Mouse (Mus musculus): ENCODE data around the gene Ggnbp2. TPM values are rescaled to one million over a fixed set of nuclear protein-coding genes. Genes with fewer than 3 reads are reported as not detected.
A peak's percentile ranks its signal among the peaks of the same experiment; 100 is the strongest.

The Ggnbp2 gene
- polyA plus RNA-seq, 1 experiment = 30.3 TPM

DNA sequence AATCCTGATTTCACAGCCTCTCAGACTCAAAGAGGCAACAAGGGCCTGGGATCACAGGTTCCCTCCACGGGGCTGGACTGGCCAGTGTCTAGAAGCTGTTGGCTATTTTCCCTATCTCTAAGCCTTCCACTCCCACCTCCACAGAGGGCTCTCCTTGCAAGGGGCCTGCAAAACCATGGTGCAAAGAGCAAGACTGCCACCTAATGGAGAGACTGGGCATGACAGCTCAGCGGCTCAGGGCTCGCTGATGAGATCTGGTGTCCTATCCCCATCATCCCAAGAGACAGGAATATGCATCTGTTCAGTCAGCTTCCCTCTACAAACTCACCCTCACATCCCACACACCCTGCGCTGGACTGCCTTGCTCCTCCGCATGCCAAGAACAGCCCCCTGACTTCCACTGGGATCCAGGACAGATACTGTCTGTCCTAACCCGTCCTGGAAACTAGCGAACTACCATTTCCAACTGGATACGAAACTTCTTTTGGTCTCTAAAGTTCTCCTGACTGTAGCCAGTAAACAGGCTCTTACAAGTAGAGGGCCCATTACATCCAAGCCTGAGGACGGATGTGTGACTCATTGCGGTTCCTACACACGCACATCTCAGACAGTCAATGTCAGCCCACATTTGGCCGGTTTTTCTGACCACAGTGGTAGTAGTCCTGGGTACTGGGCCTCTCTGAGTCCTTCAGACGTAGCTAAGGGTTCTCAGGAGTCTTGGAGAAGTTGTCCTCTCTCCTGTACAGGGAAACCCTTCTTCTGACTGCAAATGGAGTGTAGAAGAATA, 56.7 kb downstream of the Ggnbp2 start:
- Histone ChIP-seq H3K36me3 (replicated peaks; ENCODE audit: low read length) (peaks cover 52% of the 10 kb centered on the region), H3K27me3 (replicated peaks) (peaks cover 2% of the 10 kb centered on the region), H3K4me3 (replicated peaks) (peak overlapping the region; percentile 48), H3K4me1 (peaks cover 47% of the 10 kb centered on the region), H3K9me3 (no peaks in the 10 kb centered on the region)
- TF ChIP-seq FLI1 (IDR thresholded peaks at IDR 0.05; ENCODE audit: low read length) = no peak
- no peak for TF ChIP-seq GATA1 (IDR thresholded peaks at IDR 0.05; ENCODE audit: borderline replicate concordance, low read length)

DNA sequence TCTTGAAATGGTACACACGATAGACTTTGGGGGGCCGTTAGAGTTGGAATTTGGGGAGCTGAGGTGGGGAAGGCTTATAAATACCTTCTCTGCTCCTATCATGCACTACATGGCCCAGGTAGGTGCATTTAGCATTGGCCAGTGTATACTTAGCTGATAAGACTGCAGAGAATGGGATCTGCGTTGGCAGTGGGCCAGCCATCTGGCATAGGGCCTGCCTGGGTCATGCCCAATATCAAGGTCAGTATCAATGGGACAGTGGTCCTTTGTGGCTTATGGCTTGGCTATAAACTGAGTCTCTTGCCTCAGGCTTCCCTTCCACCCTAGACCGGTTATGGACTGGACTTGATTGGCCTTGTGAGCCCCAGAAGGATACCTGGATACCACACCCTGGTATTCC, 66.2 kb downstream of the Ggnbp2 start:
- Histone ChIP-seq H3K27me3 (replicated peaks) (peaks cover 66% of the 10 kb centered on the region), H3K4me3 (replicated peaks) (no peak overlapping the region), H3K36me3 (replicated peaks; ENCODE audit: low read length) (no peaks in the 10 kb centered on the region), H3K4me1 (peaks cover 3% of the 10 kb centered on the region; the same call in 1 of the 2 replicates), H3K9me3 (0 out of 2 replicates have a peak, but pooled peaks cover 4% of the 10 kb centered on the region)
- TF ChIP-seq FLI1 (IDR thresholded peaks at IDR 0.05; ENCODE audit: low read length) (no peak), GATA1 (IDR thresholded peaks at IDR 0.05; ENCODE audit: borderline replicate concordance, low read length) (no peak)

DNA sequence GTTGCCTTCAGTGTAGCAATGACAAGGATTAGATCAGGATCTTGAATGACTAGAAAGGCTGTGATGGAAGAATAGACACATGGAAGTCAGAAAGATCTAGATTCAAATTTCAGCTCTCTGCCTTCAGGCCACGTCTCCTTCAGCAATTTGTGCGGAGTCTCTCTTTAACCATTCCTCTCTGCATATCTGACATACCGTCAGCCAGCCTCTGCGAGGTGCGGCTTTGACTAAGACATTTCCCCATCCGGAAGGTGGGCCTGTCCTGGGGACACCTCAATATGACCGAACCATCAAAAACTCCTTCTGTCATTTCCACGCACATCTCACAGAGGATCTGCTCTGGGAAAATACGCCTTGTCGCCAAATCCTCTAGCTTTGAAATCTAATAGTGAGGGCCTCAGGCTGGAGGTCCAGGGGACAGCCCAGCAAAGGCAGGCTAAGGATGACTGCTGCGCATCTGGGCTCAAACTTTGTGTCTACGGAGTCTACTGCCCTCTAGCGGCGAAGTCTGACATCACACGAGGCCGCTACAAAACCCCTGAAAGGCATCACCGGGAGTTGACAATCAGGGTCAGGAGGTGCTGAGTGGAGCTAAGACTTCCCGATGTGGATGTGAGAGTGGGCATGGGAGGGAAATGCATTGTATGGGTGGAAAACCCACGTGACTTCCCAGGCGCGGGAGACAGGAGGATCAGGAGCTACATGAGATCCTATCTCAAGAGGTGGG, 72.8 kb downstream of the Ggnbp2 start:
- no peaks in the 10 kb centered on the region for H3K36me3 ChIP-seq (replicated peaks; ENCODE audit: low read length)
- peaks cover 13% of the 10 kb centered on the region for H3K9me3 ChIP-seq
- TF ChIP-seq GATA1 (IDR thresholded peaks at IDR 0.05; ENCODE audit: borderline replicate concordance, low read length) (no peak), FLI1 (IDR thresholded peaks at IDR 0.05; ENCODE audit: low read length) (no peak)
- H3K4me3 ChIP-seq (replicated peaks) = no peak overlapping the region
- peaks cover 14% of the 10 kb centered on the region for H3K4me1 ChIP-seq
- H3K27me3 ChIP-seq (replicated peaks) = peaks cover 49% of the 10 kb centered on the region

DNA sequence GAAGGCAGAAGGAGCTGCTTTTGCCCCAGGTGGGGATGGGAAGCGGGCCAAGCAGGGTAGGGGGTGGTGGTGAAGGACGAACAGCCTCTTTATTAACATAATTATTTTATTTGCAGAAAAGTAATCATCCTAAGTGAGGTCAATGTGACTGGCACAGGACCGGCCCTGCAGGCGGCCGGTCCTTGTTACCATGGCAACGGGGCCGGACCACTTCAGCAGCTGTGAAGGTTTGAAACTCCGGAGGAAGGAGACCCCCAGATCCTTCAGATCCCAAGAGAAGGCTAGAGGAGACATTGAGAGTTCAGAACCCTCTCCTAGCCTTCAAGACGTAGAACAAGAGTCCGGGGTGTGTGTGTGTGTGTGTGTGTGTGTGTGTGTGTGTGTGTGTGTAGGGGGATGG, 73.6 kb downstream of the Ggnbp2 start:
- H3K4me3 ChIP-seq (replicated peaks) = no peak overlapping the region
- TF ChIP-seq FLI1 (IDR thresholded peaks at IDR 0.05; ENCODE audit: low read length) = no peak
- no peak for TF ChIP-seq GATA1 (IDR thresholded peaks at IDR 0.05; ENCODE audit: borderline replicate concordance, low read length)
- peaks cover 14% of the 10 kb centered on the region for H3K4me1 ChIP-seq
- H3K9me3 ChIP-seq = peaks cover 13% of the 10 kb centered on the region
- H3K36me3 ChIP-seq (replicated peaks; ENCODE audit: low read length) = no peaks in the 10 kb centered on the region
- H3K27me3 ChIP-seq (replicated peaks) = peaks cover 51% of the 10 kb centered on the region

DNA sequence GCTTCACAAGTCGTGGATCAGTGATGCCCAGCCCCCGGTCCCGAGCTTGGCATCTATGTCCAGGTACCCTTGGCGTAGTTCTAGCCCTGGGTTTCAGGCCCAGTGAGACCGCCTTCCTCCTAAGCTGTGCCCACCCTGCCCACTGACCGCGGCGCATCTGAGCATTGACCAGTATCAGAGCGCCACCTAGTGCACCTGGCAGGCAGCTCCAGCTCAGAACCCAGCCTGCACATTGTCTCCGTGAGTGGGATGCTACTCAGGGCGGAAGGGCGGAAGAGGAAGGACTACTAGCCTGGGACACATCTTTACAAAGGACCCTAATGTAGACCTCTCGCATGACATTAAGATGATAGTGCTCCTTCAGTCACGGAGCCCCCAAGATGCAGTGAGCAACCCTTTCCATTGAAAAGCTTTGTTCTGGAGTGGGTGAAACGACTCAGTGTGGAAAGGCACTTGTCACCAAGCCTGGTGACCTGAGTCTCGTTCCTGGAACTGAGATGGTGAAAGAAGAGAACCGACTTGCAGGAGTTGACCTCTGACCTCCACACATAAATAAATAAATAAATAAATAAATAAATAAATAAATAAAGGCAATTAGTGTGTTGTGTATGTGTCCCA, 76.0 kb downstream of the Ggnbp2 start:
- Histone ChIP-seq H3K4me3 (replicated peaks) (peak overlapping the region; percentile 83), H3K9me3 (peaks cover 11% of the 10 kb centered on the region), H3K4me1 (peaks cover 18% of the 10 kb centered on the region), H3K27me3 (replicated peaks) (peaks cover 62% of the 10 kb centered on the region), H3K36me3 (replicated peaks; ENCODE audit: low read length) (no peaks in the 10 kb centered on the region)
- no peak for TF ChIP-seq GATA1 (IDR thresholded peaks at IDR 0.05; ENCODE audit: borderline replicate concordance, low read length)
- no peak for TF ChIP-seq FLI1 (IDR thresholded peaks at IDR 0.05; ENCODE audit: low read length)

DNA sequence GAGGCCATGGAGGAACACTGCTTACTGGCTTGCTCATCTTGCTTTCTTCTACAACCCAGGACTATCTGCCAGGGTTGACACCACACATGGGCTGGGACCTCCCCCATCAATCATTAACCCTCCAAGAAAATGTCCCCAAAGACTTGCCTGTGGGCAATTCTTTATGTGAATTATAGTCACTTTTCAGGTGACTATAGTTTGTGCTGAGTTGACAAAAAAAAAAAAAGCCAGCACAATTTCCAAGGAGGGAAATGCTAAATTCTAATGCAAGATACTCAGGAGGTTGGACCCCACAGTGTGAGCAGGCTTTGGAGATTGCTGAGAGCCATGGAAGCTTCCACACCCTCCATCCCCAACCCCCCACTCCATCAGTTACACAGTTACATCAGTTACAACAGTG, 77.1 kb downstream of the Ggnbp2 start:
- peaks cover 4% of the 10 kb centered on the region; the same call in 1 of the 2 replicates for H3K9me3 ChIP-seq
- H3K27me3 ChIP-seq (replicated peaks) = peaks cover 69% of the 10 kb centered on the region
- H3K4me3 ChIP-seq (replicated peaks) = no peak overlapping the region
- H3K4me1 ChIP-seq = peaks cover 18% of the 10 kb centered on the region
- no peak for TF ChIP-seq FLI1 (IDR thresholded peaks at IDR 0.05; ENCODE audit: low read length)
- no peak for TF ChIP-seq GATA1 (IDR thresholded peaks at IDR 0.05; ENCODE audit: borderline replicate concordance, low read length)
- no peaks in the 10 kb centered on the region for H3K36me3 ChIP-seq (replicated peaks; ENCODE audit: low read length)

DNA sequence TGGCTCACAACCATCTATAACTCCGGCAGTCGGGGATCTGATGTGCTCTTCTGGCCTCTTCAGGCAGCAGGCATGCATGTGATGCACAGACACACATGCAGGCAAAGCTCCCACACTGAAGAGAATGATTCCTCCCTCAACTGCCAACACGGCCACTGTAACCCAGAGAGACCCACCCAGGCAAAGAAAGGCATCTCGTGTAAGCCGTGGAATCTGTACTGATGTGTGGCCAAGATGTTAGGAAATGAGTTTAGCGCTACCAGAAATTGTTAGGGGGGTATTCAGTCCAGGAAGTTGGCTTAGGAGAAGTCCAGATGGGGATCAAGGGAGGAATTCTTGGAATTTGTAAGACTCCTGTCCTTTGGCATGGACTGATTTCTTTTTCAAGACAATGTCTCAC, 80.2 kb downstream of the Ggnbp2 start:
- peaks cover 12% of the 10 kb centered on the region for H3K4me1 ChIP-seq
- peaks cover 4% of the 10 kb centered on the region; the same call in 1 of the 2 replicates for H3K9me3 ChIP-seq
- no peak for TF ChIP-seq FLI1 (IDR thresholded peaks at IDR 0.05; ENCODE audit: low read length)
- no peak for TF ChIP-seq GATA1 (IDR thresholded peaks at IDR 0.05; ENCODE audit: borderline replicate concordance, low read length)
- H3K4me3 ChIP-seq (replicated peaks) = no peak overlapping the region
- peaks cover 64% of the 10 kb centered on the region for H3K27me3 ChIP-seq (replicated peaks)
- no peaks in the 10 kb centered on the region for H3K36me3 ChIP-seq (replicated peaks; ENCODE audit: low read length)

Other genes starting within 250 kb of the Ggnbp2 start
- gene Mrm1, start 51.3 kb downstream of the Ggnbp2 start, polyA plus RNA-seq (2012; ENCODE audit: insufficient read depth, low replicate concordance) = 1.3 and 4.3 TPM in 2 replicates
- gene Dhrs11, start 41.8 kb downstream of the Ggnbp2 start, polyA plus RNA-seq (2012; ENCODE audit: insufficient read depth, low replicate concordance) = 17.6 and 18.7 TPM in 2 replicates
- 2.8 and 3.3 TPM in 2 replicates for gene Myo19, start 9.3 kb upstream of the Ggnbp2 start, polyA plus RNA-seq (2012; ENCODE audit: insufficient read depth, low replicate concordance)
- 0.58 TPM in 1 of 2 replicates, not detected in the other for gene Pigw, start 9.5 kb upstream of the Ggnbp2 start, polyA plus RNA-seq (2012; ENCODE audit: insufficient read depth, low replicate concordance)
- gene Znhit3, start 45.5 kb upstream of the Ggnbp2 start, polyA plus RNA-seq (2012; ENCODE audit: insufficient read depth, low replicate concordance) = 0.40 TPM in 1 of 2 replicates, not detected in the other
- gene Car4, start 87.0 kb upstream of the Ggnbp2 start, polyA plus RNA-seq (2012; ENCODE audit: insufficient read depth, low replicate concordance) = not detected in 2 replicates